Mouse (Mus musculus): ENCODE data around the gene Ska2. TPM values are rescaled to one million over a fixed set of nuclear protein-coding genes. Genes with fewer than 3 reads are reported as not detected.

Ska2 gene
- 40.8 and 41.2 TPM in 2 replicates for polyA plus RNA-seq (2015; fragmentation: Nextera tagmentation; extraction: Ambion mirVana)

DNA sequence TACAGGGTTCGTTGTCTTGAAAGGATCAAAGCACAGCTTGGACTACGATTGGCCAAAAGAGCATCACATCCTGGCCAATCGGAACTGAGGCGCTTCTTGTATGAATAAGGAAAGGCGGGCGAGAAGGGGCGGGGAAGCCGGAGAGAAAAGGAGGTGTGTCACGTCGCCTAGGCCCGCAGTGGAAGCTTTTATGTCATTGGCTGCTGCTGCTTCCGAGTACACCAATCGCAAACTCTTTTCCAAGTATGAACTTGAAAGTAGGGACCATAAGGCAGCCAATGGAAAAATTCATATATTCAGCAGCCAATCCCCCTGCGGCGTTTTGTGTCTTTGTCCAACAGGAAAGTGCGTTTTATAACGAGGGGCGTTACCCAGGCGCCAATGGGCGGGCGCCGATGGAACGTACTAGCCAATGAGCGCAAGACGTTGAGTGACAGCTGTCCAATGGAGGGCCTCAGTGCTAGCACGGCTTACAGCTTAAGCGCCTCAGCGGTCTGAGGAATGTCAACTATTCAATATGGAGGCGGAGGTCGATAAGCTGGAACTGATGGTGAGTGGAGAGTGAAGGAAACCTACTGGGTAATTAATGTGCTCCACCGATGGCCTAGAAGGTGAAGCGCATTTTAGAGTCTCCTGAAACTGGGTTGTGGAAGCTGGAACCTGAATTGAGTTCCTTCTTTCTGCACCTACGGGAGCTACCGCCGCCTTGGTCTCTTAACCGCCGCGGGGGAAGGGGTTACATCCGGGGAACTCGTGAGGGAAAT is at the start of gene Ska2:
Ska2 (plus strand) TSS at position 480 of the 764 bp plus-strand sequence.
- H3K4me2 ChIP-seq: peak within 1 kb of the TSS; percentile 68
- H3K9me3 ChIP-seq: no peaks in the 10 kb centered on the region
- H3K27me3 ChIP-seq: no peaks in the 10 kb centered on the region
- peak within 1 kb of the TSS; percentile 87 for H3K9ac ChIP-seq
- peak within 1 kb of the TSS; percentile 86 for H3K4me3 ChIP-seq
- peak within 1 kb of the TSS; percentile 96 for H3K27ac ChIP-seq (replicated peaks)
- H3K36me3 ChIP-seq: no peaks in the 10 kb centered on the region
- peaks cover 24% of the 10 kb centered on the region for H3K4me1 ChIP-seq (replicated peaks)
- under 1% methylated on average over 40 of the region's 40 CpGs for WGBS
- peak; percentile 100 for ATAC-seq (ENCODE audit: low FRiP score, low read depth)

DNA sequence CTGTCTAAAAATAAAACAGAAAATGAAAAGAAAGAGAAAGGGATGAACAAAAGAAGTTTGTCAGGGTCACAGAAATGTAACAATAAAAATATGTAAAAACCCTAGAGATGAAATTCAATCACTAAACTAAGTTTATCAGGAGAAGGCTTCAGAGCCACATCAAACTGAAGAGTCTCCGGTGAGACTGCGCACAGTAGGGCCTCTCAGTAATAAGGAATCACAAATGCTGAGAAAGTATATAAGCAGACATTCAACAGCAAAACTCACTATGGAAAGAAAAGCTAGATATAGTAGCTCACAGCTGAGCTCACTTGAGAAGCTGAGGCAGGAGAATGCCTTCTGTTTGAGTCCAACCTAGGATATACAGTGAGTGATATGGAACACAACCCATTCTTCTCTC is 48.6 kb upstream of the Ska2 start:
- no peak overlapping the region for H3K27ac ChIP-seq (replicated peaks)
- ATAC-seq (ENCODE audit: low FRiP score, low read depth): no peak
- H3K9me3 ChIP-seq: no peaks in the 10 kb centered on the region
- WGBS: 96% methylated on average over 2 of the region's 2 CpGs
- no peaks in the 10 kb centered on the region for H3K4me1 ChIP-seq (replicated peaks)
- H3K9ac ChIP-seq: no peak overlapping the region
- peaks cover 59% of the 10 kb centered on the region for H3K36me3 ChIP-seq
- no peak overlapping the region for H3K4me2 ChIP-seq
- H3K4me3 ChIP-seq: no peak overlapping the region
- H3K27me3 ChIP-seq: no peaks in the 10 kb centered on the region

DNA sequence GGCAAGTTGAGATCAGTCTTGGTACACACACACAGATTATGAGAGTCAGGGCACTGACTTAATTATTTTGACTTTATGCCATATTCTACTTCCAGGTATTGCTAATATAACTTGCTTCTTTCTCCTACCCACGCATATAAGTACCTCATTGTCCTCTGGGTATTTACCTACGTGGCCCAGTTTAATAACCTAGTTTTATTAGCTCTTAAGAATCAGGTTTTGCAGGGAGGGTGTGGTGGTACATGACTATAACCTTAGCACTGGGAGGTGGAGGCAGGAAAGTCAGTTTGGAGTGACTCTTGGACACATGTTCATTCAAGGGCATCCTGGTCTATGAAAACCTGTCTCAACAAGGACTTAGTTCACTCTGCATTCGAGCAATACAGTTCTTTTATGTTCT is 46.9 kb upstream of the Ska2 start:
- ATAC-seq (ENCODE audit: low FRiP score, low read depth): no peak
- no peaks in the 10 kb centered on the region for H3K27me3 ChIP-seq
- no peak overlapping the region for H3K4me2 ChIP-seq
- H3K36me3 ChIP-seq: peaks cover 44% of the 10 kb centered on the region
- no peaks in the 10 kb centered on the region for H3K4me1 ChIP-seq (replicated peaks)
- H3K9me3 ChIP-seq: no peaks in the 10 kb centered on the region
- no peak overlapping the region for H3K27ac ChIP-seq (replicated peaks)
- H3K9ac ChIP-seq: no peak overlapping the region
- 78% methylated on average over 3 of the region's 3 CpGs for WGBS
- no peak overlapping the region for H3K4me3 ChIP-seq

DNA sequence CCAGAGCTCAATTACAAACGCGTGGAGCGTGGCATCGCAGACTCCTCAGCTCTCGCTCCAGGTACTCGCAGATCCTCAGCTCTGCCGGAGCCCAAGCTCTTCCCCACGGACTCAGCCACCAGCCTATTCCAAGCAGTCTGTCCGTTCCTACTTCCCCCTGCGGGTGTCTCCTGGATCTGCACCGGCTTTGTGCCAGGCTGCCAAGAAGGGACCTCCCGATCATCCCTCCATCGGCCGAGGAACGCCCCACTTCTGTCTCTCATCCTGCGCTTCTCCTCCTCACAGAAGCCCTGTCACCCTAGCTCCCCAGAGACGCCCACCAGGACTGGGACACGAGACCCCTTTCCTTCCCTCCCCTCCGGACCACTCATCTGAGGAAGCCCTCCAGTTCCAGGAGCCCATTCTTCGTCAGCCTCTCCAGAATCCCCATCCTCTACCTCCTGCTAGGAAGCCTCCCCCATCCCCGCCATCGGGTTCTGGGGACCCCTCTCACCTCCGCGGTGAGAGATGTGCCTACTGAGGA is 35.6 kb upstream of the Ska2 start:
- peak overlapping the region; percentile 82 for H3K4me3 ChIP-seq
- peaks cover 14% of the 10 kb centered on the region for H3K36me3 ChIP-seq
- peaks cover 44% of the 10 kb centered on the region for H3K4me1 ChIP-seq (replicated peaks)
- peak overlapping the region; percentile 62 for H3K4me2 ChIP-seq
- ATAC-seq (ENCODE audit: low FRiP score, low read depth): peak; percentile 79
- peak overlapping the region; percentile 80 for H3K9ac ChIP-seq
- no peaks in the 10 kb centered on the region for H3K9me3 ChIP-seq
- no peaks in the 10 kb centered on the region for H3K27me3 ChIP-seq
- peak overlapping the region; percentile 96 for H3K27ac ChIP-seq (replicated peaks)
- under 1% methylated on average over 24 of the region's 24 CpGs for WGBS

DNA sequence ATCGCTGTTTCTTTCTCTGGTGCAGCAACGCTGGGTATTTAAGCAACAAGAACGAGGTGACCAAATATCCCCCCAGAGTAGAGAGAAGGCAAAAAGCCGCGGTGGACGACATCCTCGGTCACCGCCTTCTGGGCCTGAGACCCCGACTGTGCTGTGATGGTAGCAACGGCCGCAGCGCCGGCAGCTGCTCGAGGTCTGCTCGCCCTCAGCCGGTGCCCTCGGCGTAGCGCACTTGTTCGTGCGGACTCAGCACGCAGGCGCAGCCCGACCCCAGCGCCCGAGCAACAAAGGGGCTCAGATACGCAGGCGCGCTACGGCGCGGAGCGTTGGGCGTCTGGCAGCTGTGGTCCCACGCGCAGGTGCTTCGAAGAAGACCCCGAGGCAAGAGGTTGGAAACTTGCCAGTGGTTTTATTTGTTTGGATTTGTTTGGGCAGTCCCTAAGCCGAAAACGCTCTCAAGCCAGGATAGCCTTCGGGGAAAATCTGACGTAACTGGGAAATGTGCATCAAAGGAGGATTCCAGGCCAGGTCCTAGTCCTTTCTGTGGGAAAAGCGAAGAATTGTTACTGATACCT is 35.1 kb upstream of the Ska2 start, which contains the start of gene Gdpd1:
Gdpd1 (minus strand) TSS at position 197 of the 575 bp plus-strand sequence.
- no peaks in the 10 kb centered on the region for H3K27me3 ChIP-seq
- WGBS: under 1% methylated on average over 43 of the region's 43 CpGs
- peak within 1 kb of the TSS; percentile 80 for H3K9ac ChIP-seq
- H3K4me2 ChIP-seq: peak within 1 kb of the TSS; percentile 62
- no peaks in the 10 kb centered on the region for H3K9me3 ChIP-seq
- peak; percentile 97 for ATAC-seq (ENCODE audit: low FRiP score, low read depth)
- H3K4me1 ChIP-seq (replicated peaks): peaks cover 40% of the 10 kb centered on the region
- H3K4me3 ChIP-seq: peak within 1 kb of the TSS; percentile 82
- H3K36me3 ChIP-seq: peaks cover 17% of the 10 kb centered on the region
- peak within 1 kb of the TSS; percentile 96 for H3K27ac ChIP-seq (replicated peaks)

DNA sequence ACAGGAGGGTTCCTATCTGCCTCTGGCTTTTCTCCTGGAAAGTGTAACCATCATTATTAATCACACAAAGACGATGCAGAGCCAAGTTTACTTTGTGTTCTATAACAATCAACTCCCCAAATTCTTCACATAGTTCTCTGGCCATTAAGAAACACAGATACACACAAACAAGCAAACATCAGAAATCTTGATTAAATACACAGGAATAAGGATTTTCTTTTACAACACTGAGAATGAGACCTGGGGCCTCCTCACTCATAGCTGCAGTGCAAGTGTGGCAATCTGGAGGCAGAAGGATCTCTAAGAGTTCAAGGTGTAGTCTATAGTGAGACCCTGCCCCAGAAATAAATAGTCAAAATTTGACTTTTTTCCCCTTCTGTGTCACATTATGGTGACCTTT is 25.3 kb upstream of the Ska2 start:
- Histone ChIP-seq H3K36me3 (peaks cover 40% of the 10 kb centered on the region), H3K27ac (replicated peaks) (no peak overlapping the region), H3K4me2 (peak overlapping the region; percentile 90; the same call in 1 of the 2 replicates), H3K4me1 (replicated peaks) (peaks cover 39% of the 10 kb centered on the region), H3K4me3 (no peak overlapping the region), H3K9me3 (no peaks in the 10 kb centered on the region), H3K27me3 (no peaks in the 10 kb centered on the region), H3K9ac (no peak overlapping the region)
- WGBS: 74% methylated on average over 1 of the region's 1 CpGs
- ATAC-seq (ENCODE audit: low FRiP score, low read depth): no peak

DNA sequence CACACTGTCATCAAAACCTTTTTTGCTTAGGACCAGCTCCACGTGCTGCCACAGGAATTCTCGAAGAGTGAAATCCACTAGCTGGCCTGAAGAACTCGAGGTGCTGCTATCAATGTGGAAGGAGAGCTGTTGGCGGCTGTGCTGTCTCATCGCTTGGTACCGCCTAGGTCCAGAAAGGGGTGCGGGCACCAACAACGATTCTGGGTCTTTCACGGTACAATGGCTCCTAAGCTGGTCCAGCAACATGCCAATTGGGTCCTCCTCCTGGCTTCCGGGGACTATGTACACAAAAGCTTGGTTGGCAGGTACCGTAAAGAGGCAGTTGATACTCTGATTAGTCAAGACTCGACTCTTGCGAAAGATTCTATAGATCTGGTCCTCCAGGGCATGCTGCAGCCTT is 23.6 kb upstream of the Ska2 start:
- Histone ChIP-seq H3K4me1 (replicated peaks) (peaks cover 34% of the 10 kb centered on the region), H3K4me2 (peak overlapping the region; percentile 90), H3K27ac (replicated peaks) (no peak overlapping the region), H3K9ac (peak overlapping the region; percentile 82; the same call in 1 of the 2 replicates), H3K9me3 (no peaks in the 10 kb centered on the region), H3K27me3 (no peaks in the 10 kb centered on the region), H3K4me3 (peak overlapping the region; percentile 88), H3K36me3 (peaks cover 27% of the 10 kb centered on the region)
- ATAC-seq (ENCODE audit: low FRiP score, low read depth): no peak
- WGBS: 92% methylated on average over 13 of the region's 13 CpGs

DNA sequence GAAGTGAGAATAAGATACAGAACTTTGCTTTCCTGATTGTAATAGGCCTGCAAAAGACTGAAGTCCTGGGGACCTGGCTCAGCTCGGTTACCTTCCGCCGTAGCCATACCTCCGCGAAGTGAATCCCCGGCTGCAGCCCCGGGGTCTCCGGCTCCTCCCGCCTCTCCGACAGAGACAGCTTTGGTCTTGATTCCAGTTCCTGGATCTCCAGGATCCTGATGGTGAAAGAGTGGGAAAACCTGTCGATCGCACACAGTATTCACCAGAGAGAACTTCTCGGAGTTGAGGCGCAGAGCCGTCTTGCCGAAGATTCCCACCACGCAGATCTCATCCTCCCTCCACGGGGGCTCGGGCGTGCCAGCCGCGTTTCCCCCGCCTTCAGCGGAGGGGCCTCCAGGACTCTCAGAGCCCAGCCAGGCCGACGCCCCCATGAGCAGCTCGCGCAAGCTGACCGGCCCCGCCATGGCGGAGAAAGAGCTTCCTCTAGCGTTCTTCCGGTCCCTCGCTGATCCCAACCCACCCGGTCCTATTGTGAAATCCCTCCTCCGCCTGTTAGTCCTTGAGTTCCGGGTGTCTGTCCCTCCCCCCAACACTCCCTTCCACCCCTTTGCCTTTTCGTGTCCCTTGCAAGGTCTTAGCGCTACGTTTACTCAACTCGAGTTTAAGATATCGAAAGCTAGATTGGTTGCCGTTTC is 22.6 kb upstream of the Ska2 start, which contains the start of gene Smg8:
Smg8 (minus strand) TSS at position 485 of the 695 bp plus-strand sequence.
- H3K27me3 ChIP-seq: no peaks in the 10 kb centered on the region

DNA sequence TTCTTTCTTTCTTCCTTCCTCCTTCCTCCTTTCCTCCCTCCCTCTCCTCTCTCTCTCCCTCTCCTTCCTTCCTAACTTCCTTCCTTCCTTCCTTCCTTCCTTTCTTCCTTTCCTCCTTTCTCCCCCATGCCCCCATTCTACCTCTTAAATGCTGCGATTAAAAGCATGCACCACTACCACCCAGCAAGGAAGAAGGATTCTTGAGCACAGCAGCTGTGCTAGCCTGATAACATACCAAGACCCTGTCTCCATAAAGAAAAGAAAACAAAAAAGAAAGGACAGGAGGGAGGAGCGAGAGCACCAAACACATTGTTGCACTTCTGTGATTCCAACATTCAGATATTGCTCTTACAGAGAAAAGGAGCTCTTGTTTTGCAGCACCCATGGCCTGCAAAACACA is 21.9 kb upstream of the Ska2 start:
- no peak for ATAC-seq (ENCODE audit: low FRiP score, low read depth)
- Histone ChIP-seq H3K4me2 (peak overlapping the region; percentile 90), H3K4me3 (peak overlapping the region; percentile 88), H3K9me3 (no peaks in the 10 kb centered on the region), H3K4me1 (replicated peaks) (peaks cover 32% of the 10 kb centered on the region), H3K9ac (peak overlapping the region; percentile 82; the same call in 1 of the 2 replicates), H3K27me3 (no peaks in the 10 kb centered on the region), H3K36me3 (peaks cover 21% of the 10 kb centered on the region), H3K27ac (replicated peaks) (no peak overlapping the region)
- 73% methylated on average over 2 of the region's 2 CpGs for WGBS

More for the DNA sequence above, 22.6 kb upstream of the Ska2 start, which contains the start of gene Smg8:
- H3K36me3 ChIP-seq: peaks cover 25% of the 10 kb centered on the region
- H3K4me2 ChIP-seq: peak within 1 kb of the TSS; percentile 90
- H3K9me3 ChIP-seq: no peaks in the 10 kb centered on the region
- H3K4me3 ChIP-seq: peak within 1 kb of the TSS; percentile 88
- peak; percentile 85 for ATAC-seq (ENCODE audit: low FRiP score, low read depth)
- H3K4me1 ChIP-seq (replicated peaks): peaks cover 34% of the 10 kb centered on the region
- H3K27ac ChIP-seq (replicated peaks): peak within 1 kb of the TSS; percentile 70
- under 1% methylated on average over 43 of the region's 43 CpGs for WGBS
- peak within 1 kb of the TSS; percentile 82 for H3K9ac ChIP-seq

DNA sequence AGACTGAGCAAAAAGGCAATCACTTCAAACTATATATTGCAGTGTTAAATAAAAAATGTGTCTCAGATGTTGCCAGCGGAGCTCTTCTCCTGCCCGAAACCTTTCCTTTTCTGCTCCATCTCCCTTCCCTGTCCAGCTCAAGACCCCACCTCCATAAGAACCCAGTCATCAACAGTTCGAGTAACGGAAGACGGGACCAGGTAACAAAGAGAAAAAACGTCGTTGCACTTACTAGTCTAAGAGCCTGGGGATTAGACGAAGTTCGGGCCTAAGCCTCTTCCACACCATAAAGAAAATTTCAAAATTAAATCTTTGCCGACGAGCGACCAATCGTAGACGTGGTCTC is 652 bp upstream of the Ska2 start, which contains the start of gene Prr11:
Prr11 (minus strand) TSS at position 300 of the 346 bp plus-strand sequence.
- 0% methylated on average over 14 of the region's 14 CpGs for WGBS
- Histone ChIP-seq H3K9me3 (no peaks in the 10 kb centered on the region), H3K27me3 (no peaks in the 10 kb centered on the region), H3K27ac (replicated peaks) (peak within 1 kb of the TSS; percentile 96), H3K4me3 (peak within 1 kb of the TSS; percentile 86), H3K4me1 (replicated peaks) (peaks cover 24% of the 10 kb centered on the region), H3K4me2 (peak within 1 kb of the TSS; percentile 68), H3K9ac (peak within 1 kb of the TSS; percentile 87), H3K36me3 (no peaks in the 10 kb centered on the region)
- ATAC-seq (ENCODE audit: low FRiP score, low read depth): no peak

DNA sequence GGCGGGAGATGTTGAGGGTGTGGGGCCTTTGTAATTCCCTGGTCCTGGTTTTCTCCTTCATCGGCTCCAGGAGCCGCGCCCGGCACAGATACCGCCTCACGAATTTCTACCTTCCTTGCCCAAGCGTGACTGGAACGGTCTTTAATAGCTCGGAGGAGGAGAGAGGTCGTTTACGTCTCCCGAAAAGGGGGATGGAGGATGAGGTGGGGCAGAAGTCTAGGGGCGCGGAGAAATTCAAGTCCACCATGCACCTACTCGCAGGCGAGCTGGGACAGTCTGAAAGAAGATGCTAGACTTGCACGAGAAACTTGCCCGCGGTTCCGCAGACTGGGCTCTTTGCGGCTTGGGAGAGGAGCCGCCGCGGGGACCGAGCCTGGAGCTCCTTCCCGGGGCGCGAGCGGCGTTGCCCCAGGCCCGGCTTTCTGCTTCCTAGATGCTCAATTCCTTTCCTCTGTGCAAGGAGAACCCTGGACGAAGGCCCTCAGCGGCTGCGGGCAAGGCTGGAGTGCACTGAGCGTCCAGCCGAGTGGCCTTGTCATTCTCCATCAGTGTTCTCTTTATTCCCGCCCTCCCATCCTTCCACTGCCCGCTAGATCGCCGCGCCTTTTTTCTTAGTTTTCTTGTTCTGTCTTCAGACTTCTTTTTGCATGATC is 611 bp downstream of the Ska2 start:
- WGBS: 0% methylated on average over 42 of the region's 42 CpGs
- Histone ChIP-seq H3K4me2 (peak overlapping the region; percentile 68), H3K27ac (replicated peaks) (peak overlapping the region; percentile 96), H3K9me3 (no peaks in the 10 kb centered on the region), H3K27me3 (no peaks in the 10 kb centered on the region), H3K36me3 (no peaks in the 10 kb centered on the region), H3K9ac (peak overlapping the region; percentile 87), H3K4me1 (replicated peaks) (peaks cover 24% of the 10 kb centered on the region), H3K4me3 (peak overlapping the region; percentile 86)
- no peak for ATAC-seq (ENCODE audit: low FRiP score, low read depth)

All from hindbrain, embryonic 15.5 days (tissue).